Mouse (Mus musculus): ENCODE results near the gene Zmym1. TPM values are rescaled to one million over a fixed set of nuclear protein-coding genes. Genes with fewer than 3 reads are reported as not detected.
A peak's percentile ranks its signal among the peaks of the same experiment; 100 is the strongest.
"Not testable (repeated sequence)": the region's sequence is repeated elsewhere in the genome, so short reads cannot be mapped to it uniquely, and the experiment has no call there.

The Zmym1 gene
- polyA plus RNA-seq, 1 experiment from 2014 or later: 28.1 TPM

DNA sequence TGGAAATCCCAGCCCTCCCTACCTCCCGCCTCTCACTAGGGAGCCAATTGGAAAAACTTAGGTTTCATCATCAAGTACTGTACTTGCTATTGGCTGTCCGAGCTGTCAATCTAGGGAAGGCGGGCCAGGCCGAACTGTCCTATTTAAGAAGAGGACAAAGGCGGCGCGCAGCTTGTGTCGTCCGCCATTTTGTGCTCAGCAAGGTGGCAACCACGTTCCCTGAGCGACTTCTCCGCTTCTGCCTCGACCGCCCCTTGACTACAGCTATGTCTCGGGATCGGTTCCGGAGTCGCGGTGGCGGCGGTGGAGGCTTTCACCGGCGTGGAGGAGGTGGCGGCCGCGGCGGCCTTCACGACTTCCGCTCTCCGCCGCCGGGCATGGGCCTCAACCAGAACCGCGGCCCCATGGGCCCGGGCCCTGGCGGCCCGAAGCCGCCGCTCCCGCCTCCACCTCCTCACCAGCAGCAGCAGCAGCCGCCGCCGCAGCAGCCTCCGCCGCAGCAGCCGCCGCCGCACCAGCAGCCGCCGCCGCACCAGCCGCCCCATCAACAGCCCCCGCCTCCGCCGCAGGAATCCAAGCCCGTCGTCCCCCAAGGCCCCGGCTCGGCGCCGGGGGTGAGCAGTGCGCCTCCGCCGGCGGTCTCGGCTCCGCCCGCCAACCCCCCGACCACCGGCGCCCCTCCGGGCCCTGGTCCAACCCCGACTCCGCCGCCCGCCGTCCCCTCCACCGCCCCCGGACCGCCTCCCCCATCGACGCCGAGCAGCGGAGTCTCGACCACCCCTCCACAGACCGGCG is 39.6 kb downstream of the Zmym1 start, which contains the start of gene Sfpq:
Sfpq (plus strand) TSS at position 174 of the 795 bp plus-strand sequence.
- DNase-seq (ENCODE audit: low spot score): peak; percentile 99
- peak within 1 kb of the TSS; percentile 100 for H3K4me3 ChIP-seq
- H3K36me3 ChIP-seq: peaks cover 43% of the 10 kb centered on the region
- H3K27ac ChIP-seq: peak within 1 kb of the TSS; percentile 100
- peaks cover 30% of the 10 kb centered on the region for H3K4me1 ChIP-seq (replicated peaks)
- no peaks in the 10 kb centered on the region for H3K9me3 ChIP-seq
- no peaks in the 10 kb centered on the region for H3K27me3 ChIP-seq (ENCODE audit: insufficient read depth, poor library complexity, severe bottlenecking)
- under 1% methylated on average over 76 of the region's 87 CpGs for WGBS

DNA sequence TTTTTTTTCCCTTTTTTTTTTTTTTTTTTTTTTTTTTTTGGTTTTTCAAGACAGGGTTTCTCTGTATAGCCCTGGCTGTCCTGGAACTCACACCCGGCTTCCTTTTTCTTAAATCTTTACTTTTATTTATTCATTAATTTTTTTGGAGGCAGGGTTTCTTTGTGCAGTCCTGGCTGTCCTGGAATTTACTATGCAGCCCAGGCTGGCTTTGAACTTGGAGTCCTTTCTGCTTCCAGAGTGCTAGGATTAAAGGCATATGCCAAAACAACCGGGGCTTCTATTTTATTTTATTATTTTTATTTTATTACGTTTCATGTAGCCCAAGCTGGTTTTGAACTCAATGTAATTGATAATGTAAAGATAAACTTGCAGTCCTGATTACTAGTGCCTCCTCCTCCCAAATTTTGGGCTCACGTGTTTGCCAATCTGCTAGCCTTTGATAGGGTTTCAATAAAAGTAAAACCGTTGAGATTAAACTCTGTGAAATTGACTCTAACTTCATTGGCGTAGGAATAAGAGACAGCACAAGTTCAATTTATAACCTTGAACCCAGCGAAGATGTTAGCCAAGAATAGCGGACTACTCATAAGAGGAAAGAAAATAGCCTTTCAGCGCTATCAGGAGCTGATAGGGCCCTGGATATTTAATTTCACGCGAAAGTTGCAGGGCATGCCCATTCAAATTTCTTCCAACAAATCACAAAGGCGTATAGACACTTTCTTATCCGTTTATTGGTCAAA is 40.4 kb downstream of the Zmym1 start:
- H3K9me3 ChIP-seq: no peaks in the 10 kb centered on the region
- H3K4me1 ChIP-seq (replicated peaks): peaks cover 25% of the 10 kb centered on the region
- no peak for DNase-seq (ENCODE audit: low spot score)
- peaks cover 35% of the 10 kb centered on the region for H3K36me3 ChIP-seq
- 14% methylated on average over 13 of the region's 13 CpGs for WGBS
- H3K4me3 ChIP-seq: peak overlapping the region; percentile 100
- H3K27me3 ChIP-seq (ENCODE audit: insufficient read depth, poor library complexity, severe bottlenecking): no peaks in the 10 kb centered on the region
- peak overlapping the region; percentile 100 for H3K27ac ChIP-seq

DNA sequence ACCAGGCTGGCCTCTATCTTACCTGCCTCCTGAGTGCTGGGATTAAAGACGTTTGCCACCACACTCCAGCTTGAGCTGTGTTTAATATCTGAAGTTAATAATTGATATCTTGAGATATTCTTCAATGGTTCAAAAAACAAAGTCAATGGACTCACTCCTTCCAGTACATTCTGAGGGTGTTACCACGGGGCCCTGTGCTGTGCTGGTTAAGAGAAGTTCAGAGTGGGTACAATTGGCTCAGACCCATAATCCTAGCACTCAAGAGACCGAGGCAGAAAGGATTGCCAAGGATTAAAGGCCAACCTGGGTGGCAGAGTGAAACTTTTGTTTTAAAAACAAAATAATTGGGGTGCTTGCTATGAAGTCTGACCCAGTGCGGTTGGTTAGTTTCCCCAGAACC is 44.6 kb downstream of the Zmym1 start:
- Histone ChIP-seq H3K27me3 (ENCODE audit: insufficient read depth, poor library complexity, severe bottlenecking) (no peaks in the 10 kb centered on the region), H3K4me3 (no peak overlapping the region), H3K27ac (no peak overlapping the region), H3K4me1 (replicated peaks) (peaks cover 5% of the 10 kb centered on the region), H3K9me3 (no peaks in the 10 kb centered on the region), H3K36me3 (no peaks in the 10 kb centered on the region)
- DNase-seq (ENCODE audit: low spot score): no peak
- WGBS: 86% methylated on average over 4 of the region's 4 CpGs

DNA sequence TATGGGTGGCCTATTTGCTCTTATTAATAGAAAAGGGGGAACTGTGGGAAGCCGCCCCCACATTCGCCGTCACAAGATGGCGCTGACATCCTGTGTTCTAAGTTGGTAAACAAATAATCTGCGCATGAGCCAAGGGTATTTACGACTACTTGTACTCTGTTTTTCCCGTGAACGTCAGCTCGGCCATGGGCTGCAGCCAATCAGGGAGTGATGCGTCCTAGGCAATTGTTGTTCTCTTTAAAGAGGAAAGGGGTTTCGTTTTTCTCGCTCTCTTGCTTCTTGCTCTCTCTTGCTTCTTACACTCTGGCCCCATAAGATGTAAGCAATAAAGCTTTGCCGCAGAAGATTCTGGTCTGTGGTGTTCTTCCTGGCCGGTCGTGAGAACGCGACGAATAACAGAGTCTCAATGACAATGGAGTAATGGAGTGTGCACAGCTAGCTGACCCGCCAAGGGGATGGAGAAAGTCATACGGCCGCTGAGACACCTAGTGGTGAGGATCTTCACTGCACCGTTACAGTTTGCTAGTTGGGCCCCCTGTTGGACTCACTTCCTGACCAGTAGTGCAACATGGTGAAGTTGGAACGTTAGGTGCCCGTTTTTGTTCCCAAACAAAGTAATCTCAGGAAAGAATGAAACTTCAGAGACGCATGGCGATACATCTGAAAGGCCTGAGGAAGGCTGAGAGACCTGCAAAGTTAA is 45.5 kb downstream of the Zmym1 start:
- H3K27me3 ChIP-seq (ENCODE audit: insufficient read depth, poor library complexity, severe bottlenecking); H3K36me3 ChIP-seq; H3K4me1 ChIP-seq (replicated peaks); H3K9me3 ChIP-seq: not testable (repeated sequence)
- Histone ChIP-seq H3K4me3 (peak overlapping the region; percentile 42), H3K27ac (peak overlapping the region; percentile 76)
- WGBS: 13% methylated on average over 14 of the region's 26 CpGs
- DNase-seq (ENCODE audit: low spot score): peak; percentile 87

DNA sequence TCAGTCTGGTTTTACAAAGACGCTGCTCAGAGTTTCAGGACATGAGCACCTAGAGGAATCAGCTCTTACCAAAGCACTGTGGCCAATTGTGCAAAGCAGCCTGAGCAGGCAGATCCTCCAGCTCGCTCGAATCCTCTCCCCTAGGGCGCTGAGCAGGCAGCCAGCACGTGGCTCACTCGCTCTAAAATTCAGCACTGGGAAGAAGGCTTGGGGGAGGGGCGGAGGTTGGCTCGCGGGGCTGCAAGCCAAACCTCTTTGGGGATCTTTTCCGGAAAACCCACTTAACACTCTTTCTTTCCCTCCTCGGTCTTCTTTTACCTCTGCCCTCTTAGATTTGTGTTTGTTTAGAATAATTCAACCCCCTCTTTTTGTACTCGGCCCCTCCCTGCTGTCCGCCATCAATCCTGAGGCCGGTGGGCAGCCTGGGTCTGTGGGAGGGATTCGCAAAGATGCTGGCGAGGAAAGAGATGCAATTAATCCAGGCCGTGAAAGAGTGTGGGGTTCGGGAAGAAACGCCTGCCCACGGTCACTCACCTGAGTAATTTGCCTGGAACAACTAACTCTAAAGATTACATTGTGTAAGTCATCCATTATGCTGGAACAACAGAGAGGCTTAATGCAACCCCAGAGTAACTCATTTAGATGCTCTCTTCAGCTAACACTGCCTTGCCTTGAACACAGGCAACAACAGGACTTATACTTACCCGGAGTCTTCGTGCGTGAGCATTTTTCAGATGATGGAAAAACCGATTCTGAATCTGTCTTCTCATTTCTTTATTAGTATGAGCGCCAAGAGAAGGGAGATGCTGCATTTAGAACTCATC is 55.6 kb downstream of the Zmym1 start:
- peak; percentile 81 for DNase-seq (ENCODE audit: low spot score)
- Histone ChIP-seq H3K4me3 (peak overlapping the region; percentile 50), H3K27me3 (ENCODE audit: insufficient read depth, poor library complexity, severe bottlenecking) (peaks cover 3% of the 10 kb centered on the region), H3K9me3 (peaks cover 3% of the 10 kb centered on the region; the same call in 1 of the 2 replicates), H3K4me1 (replicated peaks) (peaks cover 18% of the 10 kb centered on the region), H3K27ac (peak overlapping the region; percentile 84), H3K36me3 (no peaks in the 10 kb centered on the region)
- 18% methylated on average over 25 of the region's 25 CpGs for WGBS

DNA sequence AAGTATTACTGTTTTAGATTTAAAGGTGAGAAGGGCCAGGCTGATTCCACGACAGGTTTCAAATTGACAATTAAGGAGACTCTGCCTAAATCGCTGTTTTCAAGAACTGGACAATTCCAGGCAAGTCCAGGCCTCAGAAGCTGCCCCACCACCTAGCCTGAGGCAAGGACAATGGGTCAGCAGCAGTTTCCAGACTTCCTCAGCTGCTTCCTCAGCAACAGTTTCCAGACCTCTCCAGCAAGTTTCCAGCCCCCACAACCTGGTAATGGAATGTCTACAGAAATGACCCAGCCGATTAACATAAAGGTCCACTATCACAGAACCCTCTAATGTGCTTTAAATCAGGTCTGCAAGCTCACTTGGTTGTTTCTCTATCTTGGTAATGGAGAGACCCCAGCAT is 56.6 kb downstream of the Zmym1 start:
- peaks cover 3% of the 10 kb centered on the region for H3K27me3 ChIP-seq (ENCODE audit: insufficient read depth, poor library complexity, severe bottlenecking)
- peak overlapping the region; percentile 84 for H3K27ac ChIP-seq
- WGBS: 85% methylated on average over 3 of the region's 3 CpGs
- peaks cover 18% of the 10 kb centered on the region for H3K4me1 ChIP-seq (replicated peaks)
- peaks cover 3% of the 10 kb centered on the region; the same call in 1 of the 2 replicates for H3K9me3 ChIP-seq
- no peak for DNase-seq (ENCODE audit: low spot score)
- H3K4me3 ChIP-seq: peak overlapping the region; percentile 50; the same call in 1 of the 2 replicates
- no peaks in the 10 kb centered on the region for H3K36me3 ChIP-seq

DNA sequence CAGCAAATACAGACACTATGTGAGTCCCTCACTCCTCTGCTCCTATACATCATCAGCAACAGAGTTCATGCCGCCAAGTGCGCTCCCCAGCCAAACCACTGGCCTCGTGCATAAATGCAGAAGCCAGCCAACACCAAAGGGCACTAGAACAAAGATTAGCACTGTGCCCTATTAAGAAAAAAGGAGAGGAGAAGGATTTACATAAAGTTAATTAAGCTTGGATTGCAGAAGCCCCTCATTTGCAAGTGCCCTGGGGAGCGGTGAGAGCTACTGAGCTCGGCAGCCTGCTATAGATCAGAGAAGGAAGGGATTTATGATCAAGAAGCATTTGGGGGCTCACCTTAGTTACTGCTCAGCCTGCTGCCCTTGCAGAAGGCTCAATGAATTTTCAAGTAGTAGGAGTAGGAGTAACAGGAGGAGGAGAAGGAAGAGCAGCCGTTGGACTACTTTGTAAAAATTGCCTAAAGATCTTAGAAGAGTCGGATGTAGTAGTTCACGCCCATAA is 60.3 kb downstream of the Zmym1 start:
- DNase-seq (ENCODE audit: low spot score): no peak
- no peak overlapping the region for H3K4me3 ChIP-seq
- H3K27me3 ChIP-seq (ENCODE audit: insufficient read depth, poor library complexity, severe bottlenecking): peaks cover 3% of the 10 kb centered on the region
- 56% methylated on average over 8 of the region's 8 CpGs for WGBS
- no peak overlapping the region for H3K27ac ChIP-seq
- peaks cover 14% of the 10 kb centered on the region for H3K4me1 ChIP-seq (replicated peaks)
- H3K9me3 ChIP-seq: peaks cover 3% of the 10 kb centered on the region; the same call in 1 of the 2 replicates
- H3K36me3 ChIP-seq: no peaks in the 10 kb centered on the region

DNA sequence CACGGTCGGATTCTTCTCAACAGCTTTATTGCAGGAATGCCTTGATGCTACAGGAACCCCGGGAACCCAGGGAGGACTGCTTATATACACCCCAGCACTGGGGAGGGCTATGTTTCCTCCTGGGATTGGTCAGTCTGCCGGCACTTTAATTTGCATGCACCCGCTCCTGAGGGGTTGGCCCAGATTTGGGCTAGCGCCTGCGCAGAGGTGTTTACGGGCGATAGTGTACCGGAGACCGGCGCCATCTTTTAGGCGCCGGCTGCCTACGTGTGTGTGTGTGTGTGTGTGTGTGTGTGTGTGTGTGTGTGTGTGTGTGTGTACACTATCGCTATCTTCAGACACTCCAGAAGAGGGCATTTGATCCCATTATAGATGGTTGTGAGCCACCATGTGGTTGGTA is 61.6 kb downstream of the Zmym1 start:
- H3K4me1 ChIP-seq (replicated peaks); H3K4me3 ChIP-seq; H3K9me3 ChIP-seq; DNase-seq (ENCODE audit: low spot score); H3K27me3 ChIP-seq (ENCODE audit: insufficient read depth, poor library complexity, severe bottlenecking); H3K36me3 ChIP-seq; H3K27ac ChIP-seq: not testable (repeated sequence)
- WGBS: 95% methylated on average over 16 of the region's 16 CpGs

Other genes starting within 250 kb of the Zmym1 start
- gene Zmym4, start 93.0 kb downstream of the Zmym1 start, polyA plus RNA-seq (2016; fragmentation: Nextera tagmentation; extraction: Ambion mirVana): 24.3 and 27.3 TPM in 2 replicates
- gene Sfpq, start 39.8 kb downstream of the Zmym1 start, polyA plus RNA-seq (2016; fragmentation: Nextera tagmentation; extraction: Ambion mirVana): 103 and 116 TPM in 2 replicates
- gene Zmym6, start 16.2 kb upstream of the Zmym1 start, polyA plus RNA-seq (2016; fragmentation: Nextera tagmentation; extraction: Ambion mirVana): 19.5 and 21.6 TPM in 2 replicates
- 17.0 and 17.1 TPM in 2 replicates for gene Tmem35b, start 62.5 kb upstream of the Zmym1 start, polyA plus RNA-seq (2016; fragmentation: Nextera tagmentation; extraction: Ambion mirVana)
- gene Dlgap3, start 108.1 kb upstream of the Zmym1 start, polyA plus RNA-seq (2016; fragmentation: Nextera tagmentation; extraction: Ambion mirVana): 3.7 and 7.9 TPM in 2 replicates
- gene Smim12, start 182.6 kb upstream of the Zmym1 start, polyA plus RNA-seq (2016; fragmentation: Nextera tagmentation; extraction: Ambion mirVana): 78.7 and 81.1 TPM in 2 replicates